Comparison of ENCODE assay signal across 11 mouse cellular contexts in genomic region chr12:75765751-75766150, GRCm38 (mm10). TPM values are rescaled to one million over a fixed set of nuclear protein-coding genes. Genes with fewer than 3 reads are reported as not detected.
DNase-seq lines count a peak whose midpoint lies in the region; ATAC-seq and TF ChIP-seq lines count a peak whose summit lies in the region.
"Had no signal": no experiment of that assay in that cellular context is flagged by ENCODE, and none has a peak within 500 bp of the region (broad histone marks: within the 10 kb centered on the region; RNA-seq: fewer than 3 reads in every experiment).

No protein-coding gene starts in this region.

- ATAC-seq in frontal cortex, adult (ENCODE audit: low TSS enrichment), result no peak
- ATAC-seq: midbrain, embryonic 15.5 days had no signal

- no peaks in the 10 kb centered on the region for H3K79me2 ChIP-seq in MEL (ENCODE audit: control insufficient read depth, insufficient read depth, low read length, poor library complexity)

- H3K27me3 ChIP-seq in MEL (ENCODE audit: control insufficient read depth in 1 of 2, insufficient read depth in 2 of 2, low read length in 2 of 2), result no peaks in the 10 kb centered on the region
- H3K27me3 ChIP-seq: limb, embryonic 12.5 days; midbrain, embryonic 15.5 days had no signal

- H3K4me1 ChIP-seq in MEL (ENCODE audit: control insufficient read depth in 1 of 2, insufficient read depth in 2 of 2, low read length in 2 of 2), result peaks cover 4 to 5% of the 10 kb centered on the region in 2 experiments; a peak in 3 of 4 replicates
- H3K4me1 ChIP-seq: midbrain, embryonic 15.5 days had no signal

- no peak for TF ChIP-seq RAD21 in MEL (IDR thresholded peaks at IDR 0.05; ENCODE audit: low read depth, low read length)

- peaks cover 0 to 4% of the 10 kb centered on the region in 2 experiments; a peak in 2 of 4 replicates for H3K36me3 ChIP-seq in MEL (ENCODE audit: control insufficient read depth in 1 of 2, insufficient read depth in 2 of 2, low read length in 2 of 2)
- H3K36me3 ChIP-seq: limb, embryonic 12.5 days; midbrain, embryonic 15.5 days had no signal

- H3K4me3 ChIP-seq in MEL (ENCODE audit: control insufficient read depth in 1 of 2, insufficient read depth in 1 of 2, low read depth in 2 of 2, low read length in 2 of 2), result no peak overlapping the region
- H3K4me3 ChIP-seq: limb, embryonic 12.5 days; midbrain, embryonic 15.5 days had no signal

- TF ChIP-seq CTCF in MEL (IDR thresholded peaks at IDR 0.05 in 2 of 3, conservative IDR thresholded peaks at IDR 0.05 in 1 of 3; ENCODE audit: control insufficient read depth in 1 of 3, insufficient read depth in 1 of 3, low read depth in 2 of 3, low read length in 3 of 3, poor library complexity in 1 of 3, severe bottlenecking in 1 of 3), result no peak

- no peak for TF ChIP-seq POLR2A in MEL (IDR thresholded peaks at IDR 0.05; ENCODE audit: control insufficient read depth in 1 of 2, insufficient read depth in 1 of 2, low read depth in 1 of 2, low read length in 2 of 2, poor library complexity in 1 of 2)

- TF ChIP-seq EP300 in MEL (IDR thresholded peaks at IDR 0.05; ENCODE audit: low read depth in 1 of 2, low read length in 2 of 2), result no peak

- intact Hi-C loops in heart, postnatal 25 days (cut with DNase I), result no loop called here

- no peaks in the 10 kb centered on the region for H3K9me3 ChIP-seq in MEL (replicated peaks; ENCODE audit: insufficient read depth, low read length)
- H3K9me3 ChIP-seq: limb, embryonic 12.5 days; midbrain, embryonic 15.5 days had no signal

- H3K9ac ChIP-seq in MEL (ENCODE audit: control insufficient read depth, low read depth, low read length, poor library complexity, severe bottlenecking), result no peak overlapping the region
- H3K9ac ChIP-seq: limb, embryonic 12.5 days; midbrain, embryonic 15.5 days had no signal

- peak; percentile 15 for DNase-seq in MEL (ENCODE audit: low read depth, low spot score)
- peak; percentile 95 for DNase-seq in heart, adult 11 months
- DNase-seq in heart, postnatal 25 days (ENCODE audit: low spot score), result peak; percentile 2
- peak; percentile 42 to 68 for DNase-seq in kidney, postnatal 25 days
- no peak for DNase-seq in layer of hippocampus, postnatal 25 days (ENCODE audit: extremely low spot score in 1 of 2, low spot score in 1 of 2)
- DNase-seq in urinary bladder, postnatal 4 days (ENCODE audit: low spot score in 2 of 2), result no peak
- DNase-seq: cerebellum, postnatal 10 days; gastrocnemius, postnatal 36 days had no signal

- no peak overlapping the region for H3K27ac ChIP-seq in MEL (ENCODE audit: control insufficient read depth, low read depth, low read length)
- H3K27ac ChIP-seq: midbrain, embryonic 15.5 days had no signal

TF ChIP-seq in MEL, 35 proteins besides CTCF, POLR2A, EP300 and RAD21:
- no peak for TF ChIP-seq MAX (IDR thresholded peaks at IDR 0.05; ENCODE audit: low read length)
- no peak for TF ChIP-seq ZMIZ1 (IDR thresholded peaks at IDR 0.05; ENCODE audit: low read depth, low read length)
- peak; percentile 28; the same call in 1 of the 2 replicates for TF ChIP-seq GATA1 (IDR thresholded peaks at IDR 0.05; ENCODE audit: low read depth, low read length)
- TF ChIP-seq MAZ (IDR thresholded peaks at IDR 0.05; ENCODE audit: low read depth, low read length), result no peak
- no peak for TF ChIP-seq POLR2AphosphoS5 (IDR thresholded peaks at IDR 0.05; ENCODE audit: borderline replicate concordance, low read depth, low read length)
- no peak for TF ChIP-seq USF2 (IDR thresholded peaks at IDR 0.05; ENCODE audit: borderline replicate concordance in 1 of 2, insufficient read depth in 1 of 2, low read depth in 1 of 2, low read length in 2 of 2)

RNA-seq across cellular contexts. Expression of gene Sgpp1, which starts 30.2 kb away (rescaled TPM):
- 22.7 and 25.7 TPM in 2 replicates for total RNA-seq in MEL (2012; rRNA removed)
- polyA plus RNA-seq in MEL (2012; ENCODE audit: insufficient read depth in 1 of 2, insufficient read length in 2 of 2, low read depth in 1 of 2, low replicate concordance in 2 of 2, missing spikeins in 1 of 2), result 10 to 100 TPM in 1 of 2 experiments, not detected in 1; 28.8 TPM
- total RNA-seq in heart, postnatal 25 days (2021), result 10 to 100 TPM; 18.2 to 19.9 TPM
- 10 to 100 TPM; 30.1 to 34.8 TPM for total RNA-seq in layer of hippocampus, postnatal 25 days (2021)

RNA-seq across cellular contexts. Expression of gene Syne2, which starts 52.2 kb away (rescaled TPM):
- total RNA-seq in MEL (2012; rRNA removed), result 0.10 and 0.15 TPM in 2 replicates
- polyA plus RNA-seq in MEL (2012; ENCODE audit: insufficient read depth in 1 of 2, insufficient read length in 2 of 2, low read depth in 1 of 2, low replicate concordance in 2 of 2, missing spikeins in 1 of 2), result under 1 TPM in 1 of 2 experiments, not detected in 1; 0.06 TPM
- 10 to 100 TPM; 33.8 to 41.5 TPM for total RNA-seq in heart, postnatal 25 days (2021)
- 10 to 100 TPM; 23.0 to 25.5 TPM for total RNA-seq in layer of hippocampus, postnatal 25 days (2021)

Comparison
In these comparisons a context has a peak if more than half of its experiments do, and no peak if none do; other contexts are left out.
1. DNase-seq: peak in MEL (single experiment), heart, adult 11 months (single experiment), heart, postnatal 25 days (single experiment) and kidney, postnatal 25 days (2 of 2); none in layer of hippocampus, postnatal 25 days (0 of 2) and urinary bladder, postnatal 4 days (0 of 2).
2. RNA of gene Syne2, which starts 52.2 kb away (total RNA-seq): 33.8 to 41.5 TPM in heart, postnatal 25 days and 23.0 to 25.5 TPM in layer of hippocampus, postnatal 25 days; 0.10 to 0.15 TPM in MEL; every median in the first group is over 10 times any median in the second.